ENCODE assay signal across 13 mouse cellular contexts in the genomic region with DNA sequence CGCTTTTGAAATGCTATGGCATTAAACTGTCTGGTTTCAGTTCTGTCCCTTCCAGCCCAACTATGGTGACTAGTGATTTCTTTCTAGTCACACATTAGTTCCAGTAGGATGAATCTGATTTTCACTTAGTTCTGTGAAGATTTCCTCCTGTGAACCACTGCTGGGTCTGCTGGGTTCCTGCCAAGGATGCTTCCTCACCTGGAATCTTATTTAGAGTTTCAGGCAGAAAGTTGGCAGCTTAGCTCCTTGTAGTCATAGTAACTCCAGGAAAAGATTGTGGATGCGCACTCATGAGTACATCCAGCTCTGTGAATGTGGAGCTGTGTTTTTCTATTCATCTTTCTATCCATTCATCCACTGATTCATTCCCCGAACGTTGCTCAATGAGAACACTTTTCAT.
A peak's percentile ranks its signal among the peaks of the same experiment; 100 is the strongest.
DNase-seq lines count a peak whose midpoint lies in the region; ATAC-seq lines count a peak whose summit lies in the region.
"Had no signal": no experiment of that assay in that cellular context is flagged by ENCODE, and none has a peak within 500 bp of the region (broad histone marks: within the 10 kb centered on the region; RNA-seq: fewer than 3 reads in every experiment).

No protein-coding gene starts in this region.

- H3K9me3 ChIP-seq in midbrain, embryonic 11.5 days (ENCODE audit: control insufficient read depth, low read length): no peaks in the 10 kb centered on the region
- H3K9me3 ChIP-seq in midbrain, embryonic 15.5 days: no peaks in the 10 kb centered on the region
- H3K9me3 ChIP-seq: limb, embryonic 12.5 days had no signal

- no peaks in the 10 kb centered on the region for H3K27me3 ChIP-seq in midbrain, embryonic 11.5 days (ENCODE audit: control insufficient read depth, insufficient read depth, low read length)
- no peaks in the 10 kb centered on the region for H3K27me3 ChIP-seq in midbrain, embryonic 15.5 days (replicated peaks)
- H3K27me3 ChIP-seq: limb, embryonic 12.5 days had no signal

- H3K4me3 ChIP-seq in midbrain, embryonic 11.5 days (ENCODE audit: low read depth, low read length): no peak overlapping the region
- H3K4me3 ChIP-seq in midbrain, embryonic 15.5 days: no peak overlapping the region
- H3K4me3 ChIP-seq: limb, embryonic 12.5 days had no signal

- H3K27ac ChIP-seq in midbrain, embryonic 11.5 days (ENCODE audit: low read depth, low read length): no peak overlapping the region
- no peak overlapping the region for H3K27ac ChIP-seq in midbrain, embryonic 15.5 days
- H3K27ac ChIP-seq: limb, embryonic 12.5 days had no signal

- no peak overlapping the region for H3K9ac ChIP-seq in midbrain, embryonic 11.5 days (ENCODE audit: low read length)
- H3K9ac ChIP-seq in midbrain, embryonic 15.5 days: no peak overlapping the region
- H3K9ac ChIP-seq: limb, embryonic 12.5 days had no signal

- ATAC-seq in midbrain, embryonic 11.5 days (ENCODE audit: low FRiP score): no peak
- ATAC-seq in midbrain, embryonic 15.5 days (replicated peaks): no peak

- no peaks in the 10 kb centered on the region for H3K36me3 ChIP-seq in midbrain, embryonic 11.5 days (ENCODE audit: control insufficient read depth, insufficient read depth, low read length)
- H3K36me3 ChIP-seq in midbrain, embryonic 15.5 days (replicated peaks): no peaks in the 10 kb centered on the region
- H3K36me3 ChIP-seq: limb, embryonic 12.5 days had no signal

- intact Hi-C loops in left cerebral cortex, postnatal 10 days (cut with DNase I): no loop called here

- H3K4me1 ChIP-seq in midbrain, embryonic 11.5 days (ENCODE audit: control insufficient read depth, insufficient read depth, low read length): no peaks in the 10 kb centered on the region
- no peaks in the 10 kb centered on the region for H3K4me1 ChIP-seq in midbrain, embryonic 15.5 days
- H3K4me1 ChIP-seq: limb, embryonic 12.5 days had no signal

- no peak overlapping the region for H3K4me2 ChIP-seq in midbrain, embryonic 11.5 days
- no peak overlapping the region for H3K4me2 ChIP-seq in midbrain, embryonic 15.5 days
- H3K4me2 ChIP-seq: limb, embryonic 12.5 days had no signal

- WGBS in midbrain, embryonic 11.5 days: 83% methylated on average over 4 of the region's 4 CpGs
- 64% methylated on average over 4 of the region's 4 CpGs for WGBS in midbrain, embryonic 15.5 days

- DNase-seq in cerebellum, postnatal 36 days: peak; percentile 2 to 9
- DNase-seq in cerebellum, adult 9-10 months: no peak
- DNase-seq in midbrain, embryonic 11.5 days (ENCODE audit: low spot score, missing footprints): peak; percentile 69
- DNase-seq in left cerebral cortex, postnatal 10 days (ENCODE audit: extremely low spot score in 1 of 2, low spot score in 2 of 2): peak; percentile 42 to 53
- peak; percentile 47 for DNase-seq in right cerebral cortex, postnatal 4 days
- DNase-seq in kidney, postnatal 4 days: no peak
- no peak for DNase-seq in spleen, adult 18-20 months
- DNase-seq: heart, adult 18-20 months; heart, postnatal 10 days; kidney, adult 11 months; lung, postnatal 36 days had no signal

Comparison
In these comparisons a context has a peak if more than half of its experiments do, and no peak if none do; other contexts are left out.
1. DNase-seq: peak in cerebellum, postnatal 36 days (2 of 2), midbrain, embryonic 11.5 days (single experiment), left cerebral cortex, postnatal 10 days (2 of 2) and right cerebral cortex, postnatal 4 days (single experiment); none in cerebellum, adult 9-10 months (single experiment), kidney, postnatal 4 days (0 of 2) and spleen, adult 18-20 months (0 of 2).